Mouse (Mus musculus) spleen, adult 2 months (tissue): ENCODE measurements around the gene Myh9. TPM values are rescaled to one million over a fixed set of nuclear protein-coding genes. Genes with fewer than 3 reads are reported as not detected.
"Not testable (repeated sequence)": the region's sequence is repeated elsewhere in the genome, so short reads cannot be mapped to it uniquely, and the experiment has no call there.

ENCODE experiments used
- DNase-seq, 2 experiments: peaks; one replicate each; pipeline versions ENCODE4 v3.0.0 to v3.0.0-alpha.2; 2012 to 2021; ENCODE audit warnings: low spot score in 2 of 2, low read depth in 1 of 2
- H3K27ac ChIP-seq: fragments of 200-500 bp; 2 replicates; pipeline ENCODE4 v1.5.1; 2012; ENCODE audit warnings: low read length, inconsistent platforms; ENCODE audit not compliant: insufficient read depth
- H3K27me3 ChIP-seq: fragments of 200-500 bp; 2 replicates; pipeline ENCODE4 v1.6.1; 2012; ENCODE audit warnings: mild to moderate bottlenecking, moderate library complexity, low read length, inconsistent platforms; ENCODE audit not compliant: control insufficient read depth, insufficient read depth
- H3K36me3 ChIP-seq: fragments of 200-500 bp; 2 replicates; pipeline ENCODE4 v1.6.1; 2012; ENCODE audit warnings: mild to moderate bottlenecking, low read length, inconsistent platforms; ENCODE audit not compliant: control insufficient read depth, insufficient read depth
- H3K4me1 ChIP-seq: fragments of 200-500 bp; 2 replicates; pipeline ENCODE4 v1.6.1; 2011; ENCODE audit warnings: inconsistent platforms; ENCODE audit not compliant: control insufficient read depth, insufficient read depth, insufficient read length
- H3K4me3 ChIP-seq: fragments of 200-500 bp; 2 replicates; pipeline ENCODE4 v1.5.1; 2011; ENCODE audit warnings: mild to moderate bottlenecking, inconsistent platforms; ENCODE audit not compliant: insufficient read depth, insufficient read length; ENCODE audit errors: extremely low read depth
- CTCF ChIP-seq: fragments of 200-500 bp; IDR thresholded peaks from 2 replicates; pipeline ENCODE4 v1.5.1; 2011; ENCODE audit warnings: mild to moderate bottlenecking, inconsistent platforms; ENCODE audit not compliant: insufficient read depth, insufficient read length, insufficient replicate concordance; ENCODE audit errors: extremely low read depth
- POLR2A ChIP-seq: fragments of 200-500 bp; IDR thresholded peaks from 2 replicates; pipeline ENCODE4 v1.6.1; 2011; ENCODE audit warnings: low read depth, low read length, inconsistent platforms
- WGBS: fragments of 180-500 bp; shearing (Covaris S2); methylation state at CpG from one replicate; pipeline ENCODE4 v1.1.7; 2018; 5-methylcytosine and 5-hydroxymethylcytosine counted together
- polyA plus RNA-seq: library from polyadenylated mRNA; depleted of rRNA; stranded (reverse); fragments of >200 nt; gene quantifications from 2 replicates; pipeline ENCODE4 v1.2.3, GENCODE M21; 2012

The Myh9 gene
- polyA plus RNA-seq, 1 experiment, result 138 TPM

- DNase-seq, result peak in 1 of 2 experiments; percentile 79
- Histone ChIP-seq H3K4me1 (peaks cover 49% of the 10 kb centered on the region; the same call in 1 of the 2 replicates), H3K4me3 (no peak overlapping the region), H3K27ac (peak overlapping the region; percentile 85), H3K27me3 (no peaks in the 10 kb centered on the region), H3K36me3 (no peaks in the 10 kb centered on the region)
- WGBS, result 68% methylated on average over 9 of the region's 9 CpGs
- TF ChIP-seq POLR2A (no peak), CTCF (no peak)
Measured at GRCm38 (mm10) chr15:77849572-77850229, 7.7 kb upstream of the Myh9 start.

GRCm38 (mm10) chr15:77849039-77849436 is 7.1 kb upstream of the Myh9 start:
- H3K4me1 ChIP-seq, result peaks cover 49% of the 10 kb centered on the region; the same call in 1 of the 2 replicates
- no peak for DNase-seq
- H3K27ac ChIP-seq, result peak overlapping the region; percentile 83
- WGBS, result 72% methylated on average over 5 of the region's 5 CpGs
- H3K4me3 ChIP-seq, result no peak overlapping the region
- TF ChIP-seq CTCF (no peak), POLR2A (no peak)
- no peaks in the 10 kb centered on the region for H3K36me3 ChIP-seq
- no peaks in the 10 kb centered on the region for H3K27me3 ChIP-seq

- no peaks in the 10 kb centered on the region for H3K36me3 ChIP-seq
- DNase-seq, result no peak
- TF ChIP-seq CTCF (no peak), POLR2A (no peak)
- no peak overlapping the region for H3K4me3 ChIP-seq
- H3K27me3 ChIP-seq, result no peaks in the 10 kb centered on the region
- H3K4me1 ChIP-seq, result peaks cover 49% of the 10 kb centered on the region; the same call in 1 of the 2 replicates
- WGBS, result 91% methylated on average over 16 of the region's 16 CpGs
- H3K27ac ChIP-seq, result peak overlapping the region; percentile 83
Measured at GRCm38 (mm10) chr15:77848415-77849038, 6.6 kb upstream of the Myh9 start.

- Histone ChIP-seq H3K36me3 (no peaks in the 10 kb centered on the region), H3K27ac (peak overlapping the region; percentile 7; the same call in 1 of the 2 replicates), H3K4me3 (no peak overlapping the region), H3K27me3 (no peaks in the 10 kb centered on the region), H3K4me1 (peaks cover 49% of the 10 kb centered on the region; the same call in 1 of the 2 replicates)
- 80% methylated on average over 3 of the region's 3 CpGs for WGBS
- DNase-seq, result no peak
- TF ChIP-seq POLR2A (no peak), CTCF (no peak)
Measured at GRCm38 (mm10) chr15:77847826-77848225, 5.9 kb upstream of the Myh9 start.

DNA sequence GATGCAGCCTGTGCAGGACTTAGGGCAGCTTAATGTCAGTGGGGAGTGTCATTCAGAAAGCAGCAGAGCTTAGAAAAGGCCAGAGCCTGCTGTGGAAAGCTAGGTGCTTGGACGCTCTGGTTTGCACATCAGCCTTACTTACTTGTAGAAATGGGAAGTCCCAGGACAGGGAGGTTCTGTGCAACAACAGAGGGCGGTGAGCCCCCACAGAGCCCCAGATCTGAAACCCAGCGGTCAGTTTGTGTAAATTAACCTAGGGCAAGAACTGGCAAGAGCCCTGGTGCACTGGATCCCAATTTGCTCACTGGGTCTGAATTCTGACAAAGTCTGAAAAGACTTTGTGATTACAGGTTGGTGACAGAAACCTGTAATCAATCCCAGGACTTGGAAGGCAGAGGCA is 5.1 kb upstream of the Myh9 start:
- DNase-seq, result no peak
- no peak for TF ChIP-seq CTCF
- no peak for TF ChIP-seq POLR2A
- Histone ChIP-seq H3K4me3 (no peak overlapping the region), H3K27ac (peak overlapping the region; percentile 71), H3K4me1 (peaks cover 49% of the 10 kb centered on the region; the same call in 1 of the 2 replicates), H3K36me3 (no peaks in the 10 kb centered on the region), H3K27me3 (no peaks in the 10 kb centered on the region)
- WGBS, result 37% methylated on average over 3 of the region's 3 CpGs

DNA sequence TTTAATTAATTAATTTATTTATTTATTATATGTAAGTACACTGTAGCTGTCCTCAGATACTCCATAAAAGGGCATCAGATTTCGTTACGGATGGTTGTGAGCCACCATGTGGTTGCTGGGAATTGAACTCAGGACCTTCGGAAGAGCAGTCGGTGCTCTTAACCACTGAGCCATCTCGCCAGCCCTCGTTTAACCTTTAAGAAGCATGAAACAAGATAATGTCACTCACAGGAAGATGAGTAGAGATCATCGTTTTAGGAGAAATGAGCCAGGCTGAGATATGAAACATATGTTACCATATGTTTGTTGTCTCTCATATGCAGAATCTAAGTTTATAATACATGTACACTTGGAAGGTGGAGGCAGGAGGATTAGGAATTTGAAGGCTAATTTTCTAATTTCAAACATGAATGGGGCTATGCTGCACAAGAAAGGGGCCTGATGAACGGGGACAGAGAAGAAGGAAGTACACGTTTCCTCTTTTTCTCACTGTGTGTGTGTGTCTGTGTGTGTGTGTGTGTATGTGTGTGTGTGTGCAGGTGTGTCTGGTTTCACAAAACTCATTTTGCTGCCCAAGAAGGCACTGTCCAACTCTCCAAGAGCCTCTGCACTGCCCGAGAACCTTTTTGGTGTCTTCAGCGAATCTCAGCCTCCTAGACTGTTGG is 4.1 kb upstream of the Myh9 start:
- H3K27ac ChIP-seq, result peak overlapping the region; percentile 71
- H3K36me3 ChIP-seq, H3K4me3 ChIP-seq, H3K27me3 ChIP-seq: not testable (repeated sequence)
- DNase-seq, result peak in 1 of 2 experiments; percentile 60
- WGBS, result 29% methylated on average over 11 of the region's 11 CpGs
- H3K4me1 ChIP-seq, result peaks cover 44% of the 10 kb centered on the region; the same call in 1 of the 2 replicates
